Mouse (Mus musculus) heart, postnatal 10 days (tissue): ENCODE results near the gene Bbx. TPM values are rescaled to one million over a fixed set of nuclear protein-coding genes. Genes with fewer than 3 reads are reported as not detected.
A peak's percentile ranks its signal among the peaks of the same experiment; 100 is the strongest.

Experiments used
- DNase-seq, 2 experiments: peaks; one replicate each; pipeline ENCODE4 v3.0.0; 2021
- intact Hi-C: fragments of 180-260 bp; cut with DNase I; formaldehyde crosslinking; loops from one replicate; pipeline ENCODE4 v1.15.1; 2025
- total RNA-seq, 2 experiments: library from RNA; stranded (reverse); gene quantifications; 2 replicates each; pipeline ENCODE4 v1.2.3; 2021

The Bbx gene
- 10 to 100 TPM; 17.3 to 18.9 TPM for total RNA-seq

- intact Hi-C loops, result loop anchor here (5.0 kb wide), 1 partner anchor 70 kb away; no protein-coding TSS in a partner anchor
- DNase-seq, result peak; percentile 98 to 99
Measured at GRCm38 (mm10) chr16:50432062-50432878, at the start of gene Bbx. Gene Bbx (minus strand): TSS chr16:50432390.

- intact Hi-C loops, result no loop called here
- DNase-seq, result no peak
Measured at GRCm38 (mm10) chr16:50481892-50482291, 49.7 kb upstream of the Bbx start.

- intact Hi-C loops, result no loop called here
- DNase-seq, result no peak
Measured at GRCm38 (mm10) chr16:50481341-50481740, 49.2 kb upstream of the Bbx start.

- DNase-seq, result no peak
- intact Hi-C loops, result no loop called here
Measured at GRCm38 (mm10) chr16:50478695-50479094, 46.5 kb upstream of the Bbx start.

GRCm38 (mm10) chr16:50477628-50478027 is 45.4 kb upstream of the Bbx start:
- intact Hi-C loops, result no loop called here
- DNase-seq, result no peak

GRCm38 (mm10) chr16:50462226-50462870 is 30.2 kb upstream of the Bbx start:
- no peak for DNase-seq
- intact Hi-C loops, result no loop called here

GRCm38 (mm10) chr16:50459146-50459545 is 27.0 kb upstream of the Bbx start:
- intact Hi-C loops, result no loop called here
- DNase-seq, result no peak

- intact Hi-C loops, result no loop called here
- DNase-seq, result no peak
Measured at GRCm38 (mm10) chr16:50456053-50456452, 23.9 kb upstream of the Bbx start.

GRCm38 (mm10) chr16:50449086-50449485 is 16.9 kb upstream of the Bbx start:
- intact Hi-C loops, result no loop called here
- no peak for DNase-seq

- DNase-seq, result no peak
- intact Hi-C loops, result no loop called here
Measured at GRCm38 (mm10) chr16:50445014-50445413, 12.8 kb upstream of the Bbx start.

GRCm38 (mm10) chr16:50438816-50439215 is 6.6 kb upstream of the Bbx start:
- intact Hi-C loops, result no loop called here
- DNase-seq, result no peak

GRCm38 (mm10) chr16:50437788-50438187 is 5.6 kb upstream of the Bbx start:
- DNase-seq, result no peak
- intact Hi-C loops, result no loop called here

- no peak for DNase-seq
- intact Hi-C loops, result no loop called here
Measured at GRCm38 (mm10) chr16:50437331-50437730, 5.1 kb upstream of the Bbx start.

GRCm38 (mm10) chr16:50431011-50431981 is 894 bp downstream of the Bbx start:
- peak; percentile 75 to 76 for DNase-seq
- intact Hi-C loops, result loop anchor here (1.0 to 5.0 kb wide), 3 partner anchors 69 to 306 kb away; no protein-coding TSS in a partner anchor

- intact Hi-C loops, result loop anchor here (2.0 to 5.0 kb wide), 2 partner anchors 68 to 306 kb away; no protein-coding TSS in a partner anchor
- no peak for DNase-seq
Measured at GRCm38 (mm10) chr16:50430515-50430877, 1.7 kb downstream of the Bbx start.

- intact Hi-C loops, result loop anchor here (2.0 to 5.0 kb wide), 2 partner anchors 68 to 307 kb away; no protein-coding TSS in a partner anchor
- DNase-seq, result peak; percentile 33 to 54
Measured at GRCm38 (mm10) chr16:50429692-50430514, 2.3 kb downstream of the Bbx start.

GRCm38 (mm10) chr16:50428871-50429691 is 3.1 kb downstream of the Bbx start:
- intact Hi-C loops, result no loop called here
- DNase-seq, result peak; percentile 17 to 23

- intact Hi-C loops, result no loop called here
- DNase-seq, result peak in 1 of 2 experiments; percentile 15
Measured at GRCm38 (mm10) chr16:50420130-50420529, 12.1 kb downstream of the Bbx start.

- intact Hi-C loops, result no loop called here
- no peak for DNase-seq
Measured at GRCm38 (mm10) chr16:50415406-50415805, 16.8 kb downstream of the Bbx start.
